Mouse (Mus musculus): ENCODE data around the gene Ppp1r16b.

- TF ChIP-seq POLR2A (IDR thresholded peaks at IDR 0.05; ENCODE audit: borderline replicate concordance, control insufficient read depth, low read depth, low read length) (no peak), CTCF (IDR thresholded peaks at IDR 0.05; ENCODE audit: control insufficient read depth, insufficient read depth, low read length) (no peak)
Measured at GRCm38 (mm10) chr2:158778349-158778748, 113.2 kb downstream of the Ppp1r16b start.
